Mouse (Mus musculus) spleen, adult 2 months (tissue): ENCODE data around the gene Grm4. TPM values are rescaled to one million over a fixed set of nuclear protein-coding genes. Genes with fewer than 3 reads are reported as not detected.

Source experiments
- DNase-seq, 2 experiments: peaks; one replicate each; pipeline versions ENCODE4 v3.0.0 to v3.0.0-alpha.2; 2012 to 2021; ENCODE audit warnings: low spot score in 2 of 2, low read depth in 1 of 2
- H3K27ac ChIP-seq: fragments of 200-500 bp; 2 replicates; pipeline ENCODE4 v1.5.1; 2012; ENCODE audit warnings: low read length, inconsistent platforms; ENCODE audit not compliant: insufficient read depth
- H3K27me3 ChIP-seq: fragments of 200-500 bp; 2 replicates; pipeline ENCODE4 v1.6.1; 2012; ENCODE audit warnings: mild to moderate bottlenecking, moderate library complexity, low read length, inconsistent platforms; ENCODE audit not compliant: control insufficient read depth, insufficient read depth
- H3K36me3 ChIP-seq: fragments of 200-500 bp; 2 replicates; pipeline ENCODE4 v1.6.1; 2012; ENCODE audit warnings: mild to moderate bottlenecking, low read length, inconsistent platforms; ENCODE audit not compliant: control insufficient read depth, insufficient read depth
- H3K4me1 ChIP-seq: fragments of 200-500 bp; 2 replicates; pipeline ENCODE4 v1.6.1; 2011; ENCODE audit warnings: inconsistent platforms; ENCODE audit not compliant: control insufficient read depth, insufficient read depth, insufficient read length
- H3K4me3 ChIP-seq: fragments of 200-500 bp; 2 replicates; pipeline ENCODE4 v1.5.1; 2011; ENCODE audit warnings: mild to moderate bottlenecking, inconsistent platforms; ENCODE audit not compliant: insufficient read depth, insufficient read length; ENCODE audit errors: extremely low read depth
- CTCF ChIP-seq: fragments of 200-500 bp; IDR thresholded peaks from 2 replicates; pipeline ENCODE4 v1.5.1; 2011; ENCODE audit warnings: mild to moderate bottlenecking, inconsistent platforms; ENCODE audit not compliant: insufficient read depth, insufficient read length, insufficient replicate concordance; ENCODE audit errors: extremely low read depth
- POLR2A ChIP-seq: fragments of 200-500 bp; IDR thresholded peaks from 2 replicates; pipeline ENCODE4 v1.6.1; 2011; ENCODE audit warnings: low read depth, low read length, inconsistent platforms
- WGBS: fragments of 180-500 bp; shearing (Covaris S2); methylation state at CpG from one replicate; pipeline ENCODE4 v1.1.7; 2018; 5-methylcytosine and 5-hydroxymethylcytosine counted together
- polyA plus RNA-seq: library from polyadenylated mRNA; depleted of rRNA; stranded (reverse); fragments of >200 nt; gene quantifications from 2 replicates; pipeline ENCODE4 v1.2.3, GENCODE M21; 2012; rRNA removed

Grm4 gene
- 0.06 and 0.11 TPM in 2 replicates for polyA plus RNA-seq

GRCm38 (mm10) chr17:27521303-27521702, at the start of gene Grm4:
TSS of gene Grm4 (minus strand) at chr17:27521403.
- Histone ChIP-seq H3K36me3 (no peaks in the 10 kb centered on the region), H3K27ac (no peak within 1 kb of the TSS), H3K4me3 (no peak within 1 kb of the TSS), H3K27me3 (0 out of 2 replicates have a peak, but pooled peaks cover 4% of the 10 kb centered on the region), H3K4me1 (no peaks in the 10 kb centered on the region)
- TF ChIP-seq CTCF (no peak), POLR2A (no peak)
- 81% methylated on average over 5 of the region's 5 CpGs for WGBS
- DNase-seq, result no peak

- no peaks in the 10 kb centered on the region for H3K36me3 ChIP-seq
- H3K27ac ChIP-seq, result no peak overlapping the region
- peaks cover 5% of the 10 kb centered on the region; the same call in 1 of the 2 replicates for H3K4me1 ChIP-seq
- H3K4me3 ChIP-seq, result no peak overlapping the region
- H3K27me3 ChIP-seq, result no peaks in the 10 kb centered on the region
- no peak for DNase-seq
- WGBS, result 89% methylated on average over 5 of the region's 5 CpGs
- TF ChIP-seq POLR2A (no peak), CTCF (no peak)
Observed at GRCm38 (mm10) chr17:27568228-27568627, 47.0 kb upstream of the Grm4 start.

GRCm38 (mm10) chr17:27565942-27566267, 44.7 kb upstream of the Grm4 start:
- TF ChIP-seq CTCF, result no peak
- no peak for TF ChIP-seq POLR2A
- Histone ChIP-seq H3K36me3 (peaks cover 9% of the 10 kb centered on the region), H3K27ac (no peak overlapping the region), H3K4me1 (peaks cover 9% of the 10 kb centered on the region; the same call in 1 of the 2 replicates), H3K27me3 (no peaks in the 10 kb centered on the region), H3K4me3 (peak overlapping the region; percentile 75)
- no peak for DNase-seq
- 1% methylated on average over 13 of the region's 13 CpGs for WGBS

GRCm38 (mm10) chr17:27565163-27565941, 44.1 kb upstream of the Grm4 start, which contains the start of gene AI413582:
TSS of gene AI413582 (minus strand) at chr17:27565756.
- Histone ChIP-seq H3K4me1 (peaks cover 9% of the 10 kb centered on the region; the same call in 1 of the 2 replicates), H3K4me3 (peak within 1 kb of the TSS; percentile 75), H3K36me3 (peaks cover 10% of the 10 kb centered on the region), H3K27me3 (no peaks in the 10 kb centered on the region), H3K27ac (peak within 1 kb of the TSS; percentile 69)
- WGBS, result under 1% methylated on average over 54 of the region's 58 CpGs
- TF ChIP-seq POLR2A, result peak; percentile 56
- TF ChIP-seq CTCF, result peak; percentile 92
- peak; percentile 84 to 92 for DNase-seq

- Histone ChIP-seq H3K36me3 (peaks cover 14% of the 10 kb centered on the region), H3K4me1 (peaks cover 14% of the 10 kb centered on the region; the same call in 1 of the 2 replicates), H3K4me3 (peak overlapping the region; percentile 75), H3K27me3 (no peaks in the 10 kb centered on the region), H3K27ac (peak overlapping the region; percentile 69)
- DNase-seq, result no peak
- TF ChIP-seq CTCF, result no peak
- no peak for TF ChIP-seq POLR2A
- WGBS, result 18% methylated on average over 20 of the region's 20 CpGs
Observed at GRCm38 (mm10) chr17:27564391-27565162, 43.4 kb upstream of the Grm4 start.

- Histone ChIP-seq H3K27ac (no peak overlapping the region), H3K36me3 (peaks cover 14% of the 10 kb centered on the region), H3K4me1 (peaks cover 17% of the 10 kb centered on the region; the same call in 1 of the 2 replicates), H3K4me3 (no peak overlapping the region), H3K27me3 (no peaks in the 10 kb centered on the region)
- no peak for DNase-seq
- TF ChIP-seq POLR2A, result no peak
- TF ChIP-seq CTCF, result no peak
- WGBS, result 69% methylated on average over 7 of the region's 7 CpGs
Observed at GRCm38 (mm10) chr17:27563771-27564244, 42.6 kb upstream of the Grm4 start.
